Mouse (Mus musculus): ENCODE data around the gene Hist1h3a.

- TF ChIP-seq CTCF (IDR thresholded peaks at IDR 0.05; ENCODE audit: extremely low read depth, insufficient read depth, insufficient read length, insufficient replicate concordance) (no peak), POLR2A (IDR thresholded peaks at IDR 0.05; ENCODE audit: low read depth, low read length) (no peak)
Measured at GRCm38 (mm10) chr13:23804532-23804931, 42.3 kb upstream of the Hist1h3a start.

Measured in spleen, adult 2 months (tissue).